Mouse (Mus musculus): ENCODE results near the gene Stab1. TPM values are rescaled to one million over a fixed set of nuclear protein-coding genes. Genes with fewer than 3 reads are reported as not detected.
A peak's percentile ranks its signal among the peaks of the same experiment; 100 is the strongest.

The Stab1 gene
- total RNA-seq, 2 experiments from 2014 or later: 94.1 to 101 TPM

- DNase-seq (ENCODE audit: low spot score in 2 of 2): no peak
Observed at GRCm38 (mm10) chr14:31133023-31133665, 35.3 kb downstream of the Stab1 start.

GRCm38 (mm10) chr14:31132491-31132975, 35.9 kb downstream of the Stab1 start:
- no peak for DNase-seq (ENCODE audit: low spot score in 2 of 2)

GRCm38 (mm10) chr14:31132031-31132430, 36.4 kb downstream of the Stab1 start:
- DNase-seq (ENCODE audit: low spot score in 2 of 2): no peak

GRCm38 (mm10) chr14:31131272-31131821, 37.1 kb downstream of the Stab1 start:
- DNase-seq (ENCODE audit: low spot score in 2 of 2): no peak

- peak; percentile 76 for DNase-seq (ENCODE audit: low spot score in 2 of 2)
Observed at GRCm38 (mm10) chr14:31130236-31131220, 37.9 kb downstream of the Stab1 start, which contains the start of gene Nt5dc2. Nt5dc2 (plus strand) TSS chr14:31131053.

GRCm38 (mm10) chr14:31129326-31130235, 38.9 kb downstream of the Stab1 start:
- DNase-seq (ENCODE audit: low spot score in 2 of 2): no peak

- DNase-seq (ENCODE audit: low spot score in 2 of 2): peak; percentile 87 to 93
Observed at GRCm38 (mm10) chr14:31128826-31129219, 39.6 kb downstream of the Stab1 start, which contains the start of gene Smim4. Smim4 (minus strand) TSS chr14:31128956.

GRCm38 (mm10) chr14:31128101-31128825, 40.2 kb downstream of the Stab1 start:
- no peak for DNase-seq (ENCODE audit: low spot score in 2 of 2)

- DNase-seq (ENCODE audit: low spot score in 2 of 2): no peak
Observed at GRCm38 (mm10) chr14:31126826-31127225, 41.6 kb downstream of the Stab1 start.

- DNase-seq (ENCODE audit: low spot score in 2 of 2): no peak
Observed at GRCm38 (mm10) chr14:31125106-31126075, 43.0 kb downstream of the Stab1 start.

- DNase-seq (ENCODE audit: low spot score in 2 of 2): no peak
Observed at GRCm38 (mm10) chr14:31115522-31115921, 52.9 kb downstream of the Stab1 start.

- DNase-seq (ENCODE audit: low spot score in 2 of 2): no peak
Observed at GRCm38 (mm10) chr14:31114011-31114410, 54.4 kb downstream of the Stab1 start.

- no peak for DNase-seq (ENCODE audit: low spot score in 2 of 2)
Observed at GRCm38 (mm10) chr14:31112187-31112586, 56.3 kb downstream of the Stab1 start.

- DNase-seq (ENCODE audit: low spot score in 2 of 2): no peak
Observed at GRCm38 (mm10) chr14:31110613-31111012, 57.8 kb downstream of the Stab1 start.

GRCm38 (mm10) chr14:31105156-31105555, 63.3 kb downstream of the Stab1 start:
- no peak for DNase-seq (ENCODE audit: low spot score in 2 of 2)

- DNase-seq (ENCODE audit: low spot score in 2 of 2): no peak
Observed at GRCm38 (mm10) chr14:31089918-31090317, 78.5 kb downstream of the Stab1 start.
